Mouse (Mus musculus) embryonic fibroblast, embryonic 13.5 days (primary cell): ENCODE data around the gene Lipe.

Experiments used
- CTCF ChIP-seq: IDR thresholded peaks from 2 replicates; pipeline ENCODE4 v1.5.1; 2011; ENCODE audit warnings: mild to moderate bottlenecking, control low read depth, low read length, moderate library complexity, borderline replicate concordance; ENCODE audit not compliant: insufficient read depth
- POLR2A ChIP-seq: IDR thresholded peaks from 2 replicates; pipeline ENCODE4 v1.6.1; 2011; ENCODE audit warnings: low read depth, mild to moderate bottlenecking, control low read depth, low read length, moderate library complexity

DNA sequence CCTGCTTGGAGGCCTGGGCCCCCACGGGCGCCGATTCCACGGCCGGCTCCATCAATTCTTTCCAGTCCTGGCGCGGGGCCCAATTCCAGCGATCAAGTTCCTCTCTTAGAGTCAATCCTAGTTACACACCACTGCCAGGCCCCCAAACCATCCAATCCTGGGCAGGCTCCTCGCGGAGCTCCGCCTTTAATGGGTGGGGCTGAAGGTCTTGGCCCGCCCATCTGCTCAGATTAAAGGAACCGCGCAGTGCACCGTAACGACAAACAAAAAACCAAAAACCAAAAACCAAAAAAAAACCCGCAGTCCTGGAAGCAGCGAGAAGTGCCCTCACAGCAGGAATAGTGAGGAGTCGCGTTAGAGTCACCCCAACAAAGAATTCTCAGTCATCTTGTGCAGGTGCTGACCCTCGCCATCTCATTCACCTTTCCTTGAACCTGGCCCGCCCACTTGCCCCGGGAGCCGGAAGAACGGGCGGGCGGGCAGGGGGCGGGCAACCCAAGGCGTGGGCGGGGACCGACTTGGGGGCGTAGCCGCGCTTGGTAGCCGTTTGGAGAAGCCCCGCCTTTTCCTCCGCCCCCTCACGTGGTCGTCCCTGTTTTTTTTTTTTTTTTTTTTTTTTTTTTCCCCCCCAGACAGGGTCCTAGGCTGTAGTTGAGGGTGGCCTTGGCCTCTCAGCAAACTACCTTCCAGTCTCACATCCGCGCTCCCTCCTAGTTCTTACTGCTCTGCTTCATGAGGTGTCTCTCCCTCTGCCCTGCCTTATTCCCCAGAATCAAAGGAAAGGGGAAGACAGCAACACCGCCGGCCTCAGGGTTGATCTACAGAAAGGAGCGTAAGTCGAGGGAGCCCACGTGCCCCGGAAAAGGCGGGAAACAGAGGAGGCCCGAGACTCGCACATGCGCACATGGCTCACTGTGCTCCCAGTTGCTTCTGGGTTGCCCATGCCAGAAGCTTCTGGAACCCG lies 2.7 kb downstream of the Lipe start:
- TF ChIP-seq CTCF (no peak), POLR2A (peak; percentile 39; the same call in 1 of the 2 replicates)
